Comparison of ENCODE assay signal across 19 mouse cellular contexts in the genomic region with DNA sequence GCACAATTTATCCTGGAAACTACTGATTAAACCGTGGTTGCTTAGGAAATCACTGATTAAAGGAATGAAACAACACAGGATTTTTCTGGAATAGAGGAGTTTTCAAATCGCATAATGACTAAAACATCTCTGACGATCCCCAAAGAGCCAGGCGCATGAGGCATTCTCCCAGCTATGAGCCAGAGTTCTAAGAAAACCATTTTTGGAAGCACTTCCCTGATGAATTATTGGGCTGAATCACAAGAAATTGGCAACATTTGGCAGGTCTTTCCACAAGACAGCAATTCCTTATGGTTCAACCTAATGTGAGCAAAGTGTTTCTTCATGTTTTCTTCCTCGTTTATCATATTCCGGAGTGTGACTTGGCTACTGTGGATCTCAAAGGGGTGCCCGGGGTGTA.
DNase-seq lines count a peak whose midpoint lies in the region; ATAC-seq and TF ChIP-seq lines count a peak whose summit lies in the region.
"Had no signal": no experiment of that assay in that cellular context is flagged by ENCODE, and none has a peak within 500 bp of the region (broad histone marks: within the 10 kb centered on the region; RNA-seq: fewer than 3 reads in every experiment).

No protein-coding gene starts in this region.

- no peak overlapping the region for H3K9ac ChIP-seq in stomach, postnatal 0 days (ENCODE audit: low read length)
- H3K9ac ChIP-seq: hindbrain, embryonic 14.5 days; limb, embryonic 13.5 days; liver, embryonic 15.5 days; midbrain, embryonic 12.5 days had no signal

- no peak for TF ChIP-seq EP300 in stomach, postnatal 0 days (optimal IDR thresholded peaks at IDR 0.05)

- H3K27me3 ChIP-seq in stomach, postnatal 0 days (ENCODE audit: control insufficient read depth, insufficient read depth, low read length), result no peaks in the 10 kb centered on the region
- H3K27me3 ChIP-seq: limb, embryonic 13.5 days; liver, embryonic 15.5 days; midbrain, embryonic 12.5 days had no signal

- H3K4me1 ChIP-seq in stomach, postnatal 0 days (replicated peaks; ENCODE audit: control insufficient read depth, insufficient read depth), result no peaks in the 10 kb centered on the region
- H3K4me1 ChIP-seq: liver, embryonic 15.5 days; midbrain, embryonic 12.5 days had no signal

- intact Hi-C loops in heart, postnatal 14 days (cut with DNase I), result no loop called here

- no peak overlapping the region for H3K4me2 ChIP-seq in stomach, postnatal 0 days (replicated peaks; ENCODE audit: low read depth)
- H3K4me2 ChIP-seq: hindbrain, embryonic 14.5 days; limb, embryonic 13.5 days; liver, embryonic 15.5 days; midbrain, embryonic 12.5 days had no signal

- no peaks in the 10 kb centered on the region for H3K9me3 ChIP-seq in stomach, postnatal 0 days (ENCODE audit: control insufficient read depth, low read length)
- H3K9me3 ChIP-seq: liver, embryonic 15.5 days; midbrain, embryonic 12.5 days had no signal

- no peak overlapping the region for H3K4me3 ChIP-seq in stomach, postnatal 0 days (ENCODE audit: low read depth, low read length)
- H3K4me3 ChIP-seq: limb, embryonic 13.5 days; liver, embryonic 15.5 days; midbrain, embryonic 12.5 days; myocyte had no signal

- H3K27ac ChIP-seq in stomach, postnatal 0 days (replicated peaks), result 0 out of 2 replicates have a peak overlapping the region, but pooled peaks have one; percentile 13
- H3K27ac ChIP-seq: hindbrain, embryonic 14.5 days; limb, embryonic 13.5 days; liver, embryonic 15.5 days; macrophage; midbrain, embryonic 12.5 days had no signal

- 67% methylated on average over 7 of the region's 7 CpGs for WGBS in stomach, postnatal 0 days

- TF ChIP-seq CTCF in stomach, postnatal 0 days (IDR thresholded peaks at IDR 0.05; ENCODE audit: low read depth), result no peak

- ATAC-seq in stomach, postnatal 0 days (ENCODE audit: low FRiP score, low TSS enrichment), result no peak

- no peaks in the 10 kb centered on the region for H3K36me3 ChIP-seq in stomach, postnatal 0 days (ENCODE audit: control insufficient read depth, insufficient read depth, low read length)
- H3K36me3 ChIP-seq: limb, embryonic 13.5 days; liver, embryonic 15.5 days; midbrain, embryonic 12.5 days had no signal

- DNase-seq in adrenal gland, adult 2 months, result peak; percentile 70
- no peak for DNase-seq in adrenal gland, postnatal 25 days
- DNase-seq in heart, adult 11 months, result peak; percentile 92
- DNase-seq in heart, postnatal 14 days, result no peak
- DNase-seq in right cerebral cortex, adult 2 months (ENCODE audit: low spot score in 2 of 2), result peak; percentile 20
- DNase-seq in right cerebral cortex, postnatal 14 days, result no peak
- no peak for DNase-seq in stomach, postnatal 0 days (ENCODE audit: low spot score)
- no peak for DNase-seq in kidney, postnatal 14 days
- DNase-seq: cerebellum, postnatal 25 days; kidney, adult 18-20 months; kidney, postnatal 4 days; retina, postnatal 1 day; spleen, adult 18-20 months had no signal

Comparison
In these comparisons a context has a peak if more than half of its experiments do, and no peak if none do; other contexts are left out.
1. DNase-seq: peak in adrenal gland, adult 2 months (single experiment), heart, adult 11 months (single experiment) and right cerebral cortex, adult 2 months (2 of 2); none in adrenal gland, postnatal 25 days (single experiment), heart, postnatal 14 days (0 of 2), right cerebral cortex, postnatal 14 days (single experiment), stomach, postnatal 0 days (single experiment) and kidney, postnatal 14 days (single experiment).